Mouse (Mus musculus) kidney, embryonic 14.5 days (tissue): ENCODE results near the gene Gm1043. TPM values are rescaled to one million over a fixed set of nuclear protein-coding genes. Genes with fewer than 3 reads are reported as not detected.
A peak's percentile ranks its signal among the peaks of the same experiment; 100 is the strongest.

ENCODE experiments used
- ATAC-seq: fragments of 200-750 bp; cut with Nextera tagmentation; 2 replicates; pipeline ENCODE4 v1.8.0; 2017; ENCODE audit warnings: moderate number of reproducible peaks, mild to moderate bottlenecking, moderate TSS enrichment, moderate library complexity; ENCODE audit not compliant: low FRiP score, low TSS enrichment
- H3K27ac ChIP-seq: fragments of 300-500 bp; sonication (generic); 2 replicates; pipeline ENCODE4 v1.5.1; 2014; ENCODE audit warnings: low read depth, mild to moderate bottlenecking, low read length, moderate library complexity, mixed read lengths
- H3K27me3 ChIP-seq: fragments of 300-500 bp; sonication (generic); 2 replicates; pipeline ENCODE4 v1.6.1; 2014; ENCODE audit warnings: mild to moderate bottlenecking, low read length; ENCODE audit not compliant: control insufficient read depth, insufficient read depth
- H3K36me3 ChIP-seq: fragments of 300-500 bp; sonication (generic); 2 replicates; pipeline ENCODE4 v1.6.1; 2014; ENCODE audit warnings: low read length, mixed read lengths; ENCODE audit not compliant: control insufficient read depth, insufficient read depth
- H3K4me1 ChIP-seq: fragments of 300-500 bp; sonication (generic); 2 replicates; pipeline ENCODE4 v1.6.1; 2014; ENCODE audit warnings: low read length, mixed read lengths; ENCODE audit not compliant: control insufficient read depth, insufficient read depth
- H3K4me2 ChIP-seq: fragments of 300-500 bp; sonication (generic); replicated peaks from 2 replicates; pipeline ENCODE4 v1.6.1; 2014; ENCODE audit warnings: low read depth, mild to moderate bottlenecking, low read length
- H3K4me3 ChIP-seq: fragments of 300-500 bp; sonication (generic); 2 replicates; pipeline ENCODE4 v1.5.1; 2014; ENCODE audit warnings: mild to moderate bottlenecking, low read length
- H3K9ac ChIP-seq: fragments of 300-500 bp; sonication (generic); 2 replicates; pipeline ENCODE4 v1.6.1; 2014; ENCODE audit warnings: low read depth, mild to moderate bottlenecking, low read length, moderate library complexity
- H3K9me3 ChIP-seq: fragments of 300-500 bp; sonication (generic); 2 replicates; pipeline ENCODE4 v1.6.1; 2016; ENCODE audit warnings: low read length; ENCODE audit not compliant: control insufficient read depth
- WGBS: fragments of 180-500 bp; shearing (Covaris S2); extraction: QIAGEN DNeasy Blood & Tissue Kit; methylation state at CpG from one replicate; pipeline ENCODE4 v1.1.7; 2014; 5-methylcytosine and 5-hydroxymethylcytosine counted together
- polyA plus RNA-seq: library from polyadenylated mRNA; unstranded; fragments of >200 nt; fragmentation: Nextera tagmentation; extraction: Ambion mirVana; gene quantifications from 2 replicates; pipeline ENCODE4 v1.2.1, GENCODE M21; 2014

Gene Gm1043
- polyA plus RNA-seq, 1 experiment from 2014 or later, result not detected

DNA sequence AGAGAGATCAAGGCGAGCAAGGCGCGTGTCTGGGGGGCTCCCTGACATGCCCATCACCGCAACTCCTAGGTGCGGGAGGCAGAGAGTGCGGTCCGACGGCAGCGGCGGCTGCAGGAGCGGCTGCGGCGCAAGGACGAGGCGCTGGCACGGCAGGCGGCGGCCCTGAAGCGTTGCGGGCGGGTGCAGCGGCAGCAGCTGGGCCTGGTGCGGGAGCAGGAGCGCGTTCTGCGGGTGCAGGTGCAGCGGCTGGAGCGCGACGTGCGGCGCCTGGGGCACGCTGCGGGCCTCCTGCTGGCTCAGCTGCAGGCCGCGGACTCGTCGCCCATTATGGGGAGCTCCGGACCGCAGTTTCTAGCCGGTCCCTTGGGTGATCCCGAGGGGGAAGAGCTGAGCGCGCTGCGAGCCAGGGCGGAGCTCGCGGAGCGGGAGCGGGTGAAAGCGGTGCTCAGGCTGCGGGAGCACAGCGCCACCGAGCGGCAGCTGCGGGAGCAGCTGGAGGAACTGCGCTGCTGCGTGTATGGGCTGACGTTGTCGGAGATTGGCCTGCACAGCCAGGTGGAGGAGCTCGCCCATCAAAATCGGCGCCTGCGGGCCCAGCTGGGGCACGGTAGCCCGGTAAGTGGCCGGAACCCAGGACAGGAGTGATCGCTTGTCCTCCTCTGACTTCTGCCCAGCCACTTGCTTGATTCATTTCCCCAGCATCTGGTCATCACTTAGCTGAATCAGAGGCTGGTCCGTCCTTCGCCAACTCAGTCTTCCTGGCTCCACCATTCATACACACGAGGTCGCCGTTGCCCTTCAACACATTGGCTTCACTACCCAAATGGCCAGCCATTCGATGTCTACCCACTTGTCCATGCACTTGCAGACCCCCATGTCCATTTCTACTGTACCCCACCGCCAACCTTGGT lies 78.0 kb downstream of the Gm1043 start:
- Histone ChIP-seq H3K9me3 (no peaks in the 10 kb centered on the region), H3K36me3 (no peaks in the 10 kb centered on the region), H3K27ac (no peak overlapping the region), H3K4me3 (peak overlapping the region; percentile 33), H3K9ac (peak overlapping the region; percentile 28; the same call in 1 of the 2 replicates), H3K4me2 (peak overlapping the region; percentile 47), H3K27me3 (peaks cover 52% of the 10 kb centered on the region), H3K4me1 (no peaks in the 10 kb centered on the region; the same call in 1 of the 2 replicates)
- 6% methylated on average over 71 of the region's 75 CpGs for WGBS
- peak; percentile 62 for ATAC-seq

DNA sequence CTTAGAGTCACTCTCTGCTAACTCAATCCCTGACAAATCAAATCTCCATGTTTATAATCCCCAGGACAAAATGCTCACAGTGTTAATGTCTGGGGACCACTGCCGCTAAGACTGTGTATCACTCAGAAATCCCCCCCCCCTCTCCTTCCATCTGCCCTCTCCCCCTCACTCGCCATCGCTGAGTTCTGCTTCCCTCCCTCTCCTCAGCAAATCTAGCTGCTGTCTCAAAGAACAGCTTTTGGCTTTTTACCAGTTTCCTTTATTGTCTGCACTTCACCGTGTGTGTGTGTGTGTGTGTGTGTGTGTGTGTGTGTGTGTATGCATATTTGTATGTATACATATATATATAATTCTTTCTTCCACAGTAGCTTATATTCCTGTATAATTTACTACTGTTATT lies 91.3 kb downstream of the Gm1043 start:
- WGBS, result 58% methylated on average over 4 of the region's 4 CpGs
- no peak overlapping the region for H3K9ac ChIP-seq
- no peak overlapping the region for H3K4me2 ChIP-seq
- no peaks in the 10 kb centered on the region for H3K27me3 ChIP-seq
- ATAC-seq, result no peak
- no peaks in the 10 kb centered on the region for H3K9me3 ChIP-seq
- no peaks in the 10 kb centered on the region for H3K36me3 ChIP-seq
- H3K4me1 ChIP-seq, result no peaks in the 10 kb centered on the region
- no peak overlapping the region for H3K27ac ChIP-seq
- no peak overlapping the region for H3K4me3 ChIP-seq

DNA sequence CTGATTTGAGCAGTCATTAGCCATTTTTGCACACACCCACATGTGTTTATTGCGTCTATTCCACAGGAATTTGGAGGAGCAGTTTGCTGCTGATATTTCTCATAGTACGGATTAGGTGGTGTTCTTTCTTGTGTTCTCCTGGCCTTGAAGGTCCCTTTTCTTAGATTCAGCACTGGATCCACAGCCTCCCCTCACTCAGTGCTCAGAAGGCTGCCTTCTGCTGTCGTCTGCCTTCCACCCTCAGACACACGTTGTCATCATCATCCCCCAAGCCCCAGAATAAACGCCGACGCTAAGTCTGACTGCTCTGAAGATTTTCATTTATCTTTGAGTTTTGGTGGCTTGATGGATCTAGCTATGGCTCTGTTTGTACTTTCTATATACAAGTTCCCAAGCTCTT lies 91.9 kb downstream of the Gm1043 start:
- Histone ChIP-seq H3K36me3 (no peaks in the 10 kb centered on the region), H3K4me3 (no peak overlapping the region), H3K4me1 (no peaks in the 10 kb centered on the region), H3K9me3 (no peaks in the 10 kb centered on the region), H3K4me2 (no peak overlapping the region), H3K9ac (no peak overlapping the region), H3K27ac (no peak overlapping the region), H3K27me3 (no peaks in the 10 kb centered on the region)
- ATAC-seq, result no peak
- 79% methylated on average over 7 of the region's 7 CpGs for WGBS

DNA sequence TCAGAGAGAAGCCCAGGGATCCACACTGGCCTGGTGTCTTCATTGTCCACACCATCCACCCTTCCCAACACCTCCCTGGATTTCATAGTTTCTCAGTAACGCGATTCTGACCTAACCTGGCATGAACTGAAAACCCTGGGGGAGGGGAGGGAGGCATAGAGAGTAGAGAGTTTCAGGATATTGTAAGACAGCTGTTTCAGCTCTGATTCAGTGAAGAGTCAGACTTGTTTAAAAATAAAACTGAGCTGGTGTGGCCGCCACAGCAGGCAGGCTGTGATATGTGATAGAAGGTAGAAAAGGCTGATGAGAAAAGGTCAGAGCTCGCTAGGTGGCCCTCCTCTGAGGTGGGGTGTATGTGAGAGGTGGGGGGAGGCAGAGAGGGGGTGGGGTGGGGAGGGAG lies 93.6 kb downstream of the Gm1043 start:
- no peaks in the 10 kb centered on the region for H3K4me1 ChIP-seq
- no peaks in the 10 kb centered on the region for H3K9me3 ChIP-seq
- H3K36me3 ChIP-seq, result no peaks in the 10 kb centered on the region
- H3K9ac ChIP-seq, result no peak overlapping the region
- 40% methylated on average over 4 of the region's 4 CpGs for WGBS
- H3K27me3 ChIP-seq, result no peaks in the 10 kb centered on the region
- no peak overlapping the region for H3K4me2 ChIP-seq
- no peak overlapping the region for H3K27ac ChIP-seq
- ATAC-seq, result no peak
- H3K4me3 ChIP-seq, result no peak overlapping the region

DNA sequence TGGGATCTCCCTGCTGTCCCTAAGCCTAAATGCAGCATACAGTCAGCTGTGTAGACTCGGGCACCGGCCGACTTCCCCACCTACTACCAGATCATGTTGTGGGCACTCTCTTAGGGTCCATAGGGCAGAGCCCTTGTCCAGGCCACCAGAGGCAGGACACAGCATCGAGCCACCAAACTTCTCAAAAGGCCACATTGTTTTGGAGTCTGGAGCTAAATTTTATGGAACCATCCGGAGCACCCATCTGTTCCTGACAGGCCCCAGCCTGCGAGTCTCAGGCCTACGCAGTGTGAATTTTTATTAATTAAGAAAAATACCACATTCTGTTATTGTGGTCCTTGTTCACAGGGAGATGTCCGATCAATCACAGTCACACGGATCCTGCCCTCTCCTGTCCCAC lies 94.7 kb downstream of the Gm1043 start:
- Histone ChIP-seq H3K36me3 (no peaks in the 10 kb centered on the region), H3K27me3 (no peaks in the 10 kb centered on the region), H3K9ac (no peak overlapping the region), H3K4me1 (no peaks in the 10 kb centered on the region), H3K27ac (no peak overlapping the region), H3K4me3 (no peak overlapping the region), H3K9me3 (no peaks in the 10 kb centered on the region), H3K4me2 (no peak overlapping the region)
- WGBS, result 95% methylated on average over 9 of the region's 9 CpGs
- ATAC-seq, result no peak

DNA sequence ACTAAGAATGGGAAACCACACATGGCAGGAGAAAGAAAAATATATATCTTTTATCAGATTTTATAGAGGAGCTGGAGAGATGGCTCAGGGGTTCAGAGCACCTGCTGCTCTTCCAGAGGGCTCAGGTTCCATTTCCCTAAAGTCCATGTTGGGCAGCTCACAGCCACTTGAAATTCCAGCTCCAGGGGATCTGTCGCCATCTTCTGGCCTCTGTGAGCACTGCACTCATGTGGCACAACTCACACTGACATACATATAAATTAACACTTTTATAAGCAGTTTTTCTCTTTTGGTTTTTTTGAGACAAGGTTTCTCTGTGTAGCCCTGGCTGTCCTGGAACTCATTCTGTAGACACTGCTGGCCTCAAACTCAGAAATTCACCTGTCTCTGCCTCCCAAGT lies 95.5 kb downstream of the Gm1043 start:
- H3K9me3 ChIP-seq, result no peaks in the 10 kb centered on the region
- ATAC-seq, result no peak
- H3K27ac ChIP-seq, result no peak overlapping the region
- H3K27me3 ChIP-seq, result no peaks in the 10 kb centered on the region
- no peaks in the 10 kb centered on the region for H3K4me1 ChIP-seq
- H3K4me2 ChIP-seq, result no peak overlapping the region
- no peak overlapping the region for H3K9ac ChIP-seq
- no peak overlapping the region for H3K4me3 ChIP-seq
- WGBS, result 71% methylated on average over 1 of the region's 1 CpGs
- no peaks in the 10 kb centered on the region for H3K36me3 ChIP-seq

DNA sequence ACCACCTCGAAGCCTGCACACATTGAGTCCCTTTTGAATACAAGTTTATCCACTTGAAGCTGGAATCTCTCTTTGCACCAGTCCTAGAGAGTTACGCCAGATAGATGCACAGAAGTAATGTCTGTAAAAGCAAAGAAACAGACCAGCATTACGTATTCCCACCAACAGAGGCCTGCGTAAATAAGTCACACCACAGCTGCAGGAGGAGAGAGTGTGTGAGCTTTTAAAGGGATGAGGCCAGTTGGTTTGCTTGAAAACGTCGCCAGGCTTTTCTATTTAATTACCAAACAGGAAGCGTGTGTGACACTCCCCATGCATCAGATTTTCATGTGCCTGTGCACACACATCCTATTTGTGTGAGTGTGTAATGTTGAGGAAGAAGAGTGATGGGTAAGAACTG lies 99.4 kb downstream of the Gm1043 start:
- Histone ChIP-seq H3K36me3 (no peaks in the 10 kb centered on the region), H3K4me1 (no peaks in the 10 kb centered on the region), H3K4me3 (no peak overlapping the region), H3K9me3 (no peaks in the 10 kb centered on the region), H3K27me3 (0 out of 2 replicates have a peak, but pooled peaks cover 2% of the 10 kb centered on the region), H3K9ac (no peak overlapping the region), H3K27ac (no peak overlapping the region), H3K4me2 (no peak overlapping the region)
- WGBS, result 54% methylated on average over 7 of the region's 7 CpGs
- no peak for ATAC-seq

DNA sequence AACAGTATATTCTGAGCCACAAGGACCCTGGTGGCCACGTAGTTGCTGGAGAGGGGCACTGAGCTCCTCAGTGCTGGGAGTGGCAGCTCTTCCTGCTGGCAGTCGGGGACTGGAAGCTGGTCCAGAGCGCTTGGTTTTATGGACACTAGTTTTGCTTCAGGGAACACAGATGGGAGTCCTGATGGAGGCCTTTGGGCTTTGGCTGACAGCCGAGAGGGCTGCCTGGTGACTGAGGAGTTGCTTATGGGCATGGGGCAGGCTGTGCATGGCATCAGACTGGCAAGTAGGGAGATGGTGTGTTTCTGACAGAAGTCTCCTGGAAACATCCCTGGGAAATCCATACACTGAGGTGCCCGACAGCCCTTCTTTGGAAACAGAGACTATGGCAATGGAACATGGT lies 105.2 kb downstream of the Gm1043 start:
- Histone ChIP-seq H3K27ac (no peak overlapping the region), H3K4me1 (no peaks in the 10 kb centered on the region), H3K9ac (no peak overlapping the region), H3K4me3 (no peak overlapping the region), H3K9me3 (no peaks in the 10 kb centered on the region), H3K36me3 (no peaks in the 10 kb centered on the region), H3K27me3 (peaks cover 2% of the 10 kb centered on the region; the same call in 1 of the 2 replicates), H3K4me2 (no peak overlapping the region)
- 76% methylated on average over 5 of the region's 5 CpGs for WGBS
- ATAC-seq, result no peak

DNA sequence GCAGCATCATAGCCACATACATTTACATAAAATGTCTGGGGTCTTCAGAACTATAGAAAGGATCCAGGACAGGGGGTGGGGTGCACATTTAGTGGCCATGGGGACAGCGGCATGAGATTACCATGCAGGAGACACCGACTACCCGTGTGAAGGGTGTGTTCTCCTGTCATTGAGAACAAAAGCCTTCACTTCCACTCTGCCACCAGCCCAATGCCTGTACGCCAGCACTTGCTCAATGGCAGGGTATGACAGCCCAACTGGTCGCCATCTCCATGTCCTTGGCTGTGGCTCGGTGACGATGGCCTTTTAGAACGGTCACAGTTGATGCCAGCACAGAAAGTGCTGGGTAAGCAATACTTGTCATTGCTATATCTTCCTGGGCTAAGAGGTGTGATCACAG lies 111.0 kb downstream of the Gm1043 start:
- H3K27ac ChIP-seq, result no peak overlapping the region
- H3K9ac ChIP-seq, result no peak overlapping the region
- H3K4me1 ChIP-seq, result peaks cover 26% of the 10 kb centered on the region; the same call in 1 of the 2 replicates
- ATAC-seq, result no peak
- no peaks in the 10 kb centered on the region; the same call in 1 of the 2 replicates for H3K27me3 ChIP-seq
- H3K36me3 ChIP-seq, result no peaks in the 10 kb centered on the region
- H3K4me3 ChIP-seq, result no peak overlapping the region
- no peaks in the 10 kb centered on the region for H3K9me3 ChIP-seq
- H3K4me2 ChIP-seq, result no peak overlapping the region
- WGBS, result 78% methylated on average over 8 of the region's 8 CpGs
